In the genomic region with DNA sequence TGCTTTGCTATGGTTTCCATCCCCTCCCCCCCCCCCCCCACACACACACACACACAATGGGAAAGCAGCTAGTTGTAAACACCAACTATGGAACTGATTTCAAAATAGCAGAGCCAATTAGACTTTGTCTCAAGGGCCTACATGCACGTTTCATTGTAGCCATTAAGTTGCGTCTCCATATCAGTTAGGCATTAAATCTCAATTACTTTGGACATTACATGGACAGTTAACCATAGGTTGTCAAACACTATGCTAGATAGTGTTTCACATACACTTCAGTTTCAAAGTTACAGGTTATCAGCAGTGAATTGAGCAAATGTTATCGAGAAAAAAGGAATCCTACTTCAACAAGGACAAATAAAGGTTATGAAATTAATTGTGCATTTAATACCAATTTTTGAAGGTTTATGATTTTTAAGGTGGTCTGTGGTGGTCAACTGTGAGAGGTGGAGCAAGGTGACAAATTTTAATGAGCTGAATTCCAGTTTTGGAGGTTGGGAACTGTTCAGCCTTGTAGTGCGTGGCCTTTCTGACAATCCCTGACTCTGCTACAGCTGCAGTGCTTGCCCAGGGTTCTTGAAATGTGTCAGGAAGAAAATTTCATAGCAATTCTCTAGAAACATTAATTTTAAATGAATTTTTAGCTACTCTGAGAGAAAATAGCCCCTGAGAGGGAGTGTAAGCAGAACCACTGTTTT, we compare ENCODE assay signal across 11 mouse cellular contexts.
DNase-seq lines count a peak whose midpoint lies in the region; ATAC-seq and TF ChIP-seq lines count a peak whose summit lies in the region.
"Had no signal": no experiment of that assay in that cellular context is flagged by ENCODE, and none has a peak within 500 bp of the region (broad histone marks: within the 10 kb centered on the region; RNA-seq: fewer than 3 reads in every experiment).

No protein-coding gene starts in this region.

- H3K27ac ChIP-seq in heart, embryonic 10.5 days = no peak overlapping the region
- no peak overlapping the region for H3K27ac ChIP-seq in neural tube, embryonic 11.5 days (ENCODE audit: low read depth, low read length)
- H3K27ac ChIP-seq in liver, postnatal 0 days (ENCODE audit: low read depth) = no peak overlapping the region

- TF ChIP-seq EP300 in liver, postnatal 0 days (IDR thresholded peaks at IDR 0.05; ENCODE audit: low read depth) = no peak

- intact Hi-C loops in heart, postnatal 10 days (cut with DNase I) = no loop called here

- H3K4me3 ChIP-seq in heart, embryonic 10.5 days = peak overlapping the region; percentile 53
- H3K4me3 ChIP-seq in neural tube, embryonic 11.5 days (ENCODE audit: low read depth, low read length) = peak overlapping the region; percentile 20
- H3K4me3 ChIP-seq in liver, postnatal 0 days (ENCODE audit: low read depth, low read length) = no peak overlapping the region

- no peaks in the 10 kb centered on the region for H3K27me3 ChIP-seq in heart, embryonic 10.5 days (ENCODE audit: insufficient read depth, poor library complexity, severe bottlenecking)
- no peaks in the 10 kb centered on the region for H3K27me3 ChIP-seq in neural tube, embryonic 11.5 days (ENCODE audit: control insufficient read depth, insufficient read depth, low read length)
- no peaks in the 10 kb centered on the region for H3K27me3 ChIP-seq in liver, postnatal 0 days (ENCODE audit: insufficient read depth, low read length)
- H3K27me3 ChIP-seq: Patski had no signal

- H3K4me1 ChIP-seq in heart, embryonic 10.5 days = 0 out of 2 replicates have a peak, but pooled peaks cover 3% of the 10 kb centered on the region
- H3K4me1 ChIP-seq in neural tube, embryonic 11.5 days (ENCODE audit: control insufficient read depth, insufficient read depth, low read length) = no peaks in the 10 kb centered on the region
- no peaks in the 10 kb centered on the region for H3K4me1 ChIP-seq in liver, postnatal 0 days (ENCODE audit: insufficient read depth)

- WGBS in heart, embryonic 10.5 days = 85% methylated on average over 4 of the region's 4 CpGs
- 81% methylated on average over 4 of the region's 4 CpGs for WGBS in neural tube, embryonic 11.5 days
- WGBS in liver, postnatal 0 days (ENCODE audit: insufficient replicate concordance) = 86% methylated on average over 4 of the region's 4 CpGs

- no peaks in the 10 kb centered on the region for H3K9me3 ChIP-seq in heart, embryonic 10.5 days
- no peaks in the 10 kb centered on the region for H3K9me3 ChIP-seq in neural tube, embryonic 11.5 days (ENCODE audit: control insufficient read depth, low read length)
- no peaks in the 10 kb centered on the region for H3K9me3 ChIP-seq in liver, postnatal 0 days (ENCODE audit: low read length)

- ATAC-seq in neural tube, embryonic 11.5 days (ENCODE audit: insufficient read depth, low FRiP score, low TSS enrichment) = peak; percentile 39; the same call in 1 of the 2 replicates
- no peak for ATAC-seq in liver, postnatal 0 days
- ATAC-seq in inflammation-experienced regulatory T-cells, adult 6 months = no peak
- ATAC-seq: Patski had no signal

- peak overlapping the region; percentile 39 for H3K4me2 ChIP-seq in neural tube, embryonic 11.5 days (ENCODE audit: low read depth)
- H3K4me2 ChIP-seq in liver, postnatal 0 days (ENCODE audit: low read depth, low read length) = 0 out of 2 replicates have a peak overlapping the region, but pooled peaks have one; percentile 13

- no peaks in the 10 kb centered on the region for H3K36me3 ChIP-seq in heart, embryonic 10.5 days
- H3K36me3 ChIP-seq in neural tube, embryonic 11.5 days (ENCODE audit: control insufficient read depth, insufficient read depth, low read length) = no peaks in the 10 kb centered on the region
- H3K36me3 ChIP-seq in liver, postnatal 0 days (replicated peaks; ENCODE audit: insufficient read depth, low read length) = no peaks in the 10 kb centered on the region

- DNase-seq in heart, embryonic 10.5 days (ENCODE audit: low spot score) = no peak
- no peak for DNase-seq in heart, postnatal 10 days
- no peak for DNase-seq in neural tube, embryonic 11.5 days (ENCODE audit: low spot score)
- no peak for DNase-seq in neural tube, embryonic 10.5 days (ENCODE audit: extremely low spot score, low spot score)
- no peak for DNase-seq in liver, postnatal 0 days
- DNase-seq in gastrocnemius, adult 18-20 months (ENCODE audit: low spot score) = no peak
- DNase-seq in cerebellum, adult 8-10 months = no peak
- DNase-seq: kidney, adult 11 months; lung, postnatal 36 days had no signal

- peak overlapping the region; percentile 24 for H3K9ac ChIP-seq in neural tube, embryonic 11.5 days (ENCODE audit: low read length)
- H3K9ac ChIP-seq in liver, postnatal 0 days (replicated peaks) = no peak overlapping the region

- no peak for TF ChIP-seq CTCF in liver, postnatal 0 days (IDR thresholded peaks at IDR 0.05; ENCODE audit: low read depth)
